Mouse (Mus musculus) testis, adult 2 months (tissue): ENCODE measurements around the gene Akip1. TPM values are rescaled to one million over a fixed set of nuclear protein-coding genes. Genes with fewer than 3 reads are reported as not detected.
A peak's percentile ranks its signal among the peaks of the same experiment; 100 is the strongest.

Experiments used
- H3K27ac ChIP-seq: fragments of 200-500 bp; 2 replicates; pipeline ENCODE4 v1.5.1; 2012; ENCODE audit warnings: low read depth, low read length; ENCODE audit not compliant: control insufficient read depth, insufficient read depth
- H3K27me3 ChIP-seq: fragments of 200-500 bp; 2 replicates; pipeline ENCODE4 v1.6.1; 2012; ENCODE audit warnings: mild to moderate bottlenecking, low read length, moderate library complexity; ENCODE audit not compliant: control insufficient read depth, insufficient read depth
- H3K36me3 ChIP-seq: fragments of 200-500 bp; 2 replicates; pipeline ENCODE4 v1.6.1; 2012; ENCODE audit warnings: mild to moderate bottlenecking, low read length; ENCODE audit not compliant: control insufficient read depth, insufficient read depth
- H3K4me1 ChIP-seq: fragments of 200-500 bp; 2 replicates; pipeline ENCODE4 v1.6.1; 2012; ENCODE audit warnings: low read length; ENCODE audit not compliant: control insufficient read depth, insufficient read depth
- H3K4me3 ChIP-seq: fragments of 200-500 bp; 2 replicates; pipeline ENCODE4 v1.5.1; 2012; ENCODE audit warnings: low read depth, mild to moderate bottlenecking, low read length, moderate library complexity, mixed read lengths; ENCODE audit not compliant: control insufficient read depth
- CTCF ChIP-seq: fragments of 200-500 bp; IDR thresholded peaks from 2 replicates; pipeline ENCODE4 v1.5.1; 2012; ENCODE audit warnings: low read depth, mild to moderate bottlenecking, inconsistent platforms, low read length, moderate library complexity; ENCODE audit not compliant: control insufficient read depth, insufficient read depth, insufficient replicate concordance
- POLR2A ChIP-seq: fragments of 200-500 bp; IDR thresholded peaks from 2 replicates; pipeline ENCODE4 v1.6.1; 2012; ENCODE audit warnings: low read depth, mild to moderate bottlenecking, inconsistent platforms, low read length, moderate library complexity; ENCODE audit not compliant: control insufficient read depth
- polyA plus RNA-seq: library from polyadenylated mRNA; depleted of rRNA; stranded (reverse); fragments of >200 nt; gene quantifications from 2 replicates; pipeline ENCODE4 v1.2.3, GENCODE M21; 2012; rRNA removed

Gene Akip1
- 34.3 and 37.8 TPM in 2 replicates for polyA plus RNA-seq

GRCm38 (mm10) chr7:109703190-109704015, at the start of gene Akip1, which contains the start of gene St5:
Gene Akip1 (plus strand): TSS chr7:109703690.
Gene St5 (minus strand): TSS chr7:109703605.
- H3K4me1 ChIP-seq: peaks cover 11% of the 10 kb centered on the region
- peak within 1 kb of the TSS; percentile 93 for H3K27ac ChIP-seq
- peaks cover 1% of the 10 kb centered on the region; the same call in 1 of the 2 replicates for H3K36me3 ChIP-seq
- no peak for TF ChIP-seq CTCF
- peak; percentile 83 for TF ChIP-seq POLR2A
- H3K4me3 ChIP-seq: peak within 1 kb of the TSS; percentile 98
- no peaks in the 10 kb centered on the region for H3K27me3 ChIP-seq

GRCm38 (mm10) chr7:109654871-109655270, 48.6 kb upstream of the Akip1 start:
- no peak for TF ChIP-seq POLR2A
- TF ChIP-seq CTCF: no peak

DNA sequence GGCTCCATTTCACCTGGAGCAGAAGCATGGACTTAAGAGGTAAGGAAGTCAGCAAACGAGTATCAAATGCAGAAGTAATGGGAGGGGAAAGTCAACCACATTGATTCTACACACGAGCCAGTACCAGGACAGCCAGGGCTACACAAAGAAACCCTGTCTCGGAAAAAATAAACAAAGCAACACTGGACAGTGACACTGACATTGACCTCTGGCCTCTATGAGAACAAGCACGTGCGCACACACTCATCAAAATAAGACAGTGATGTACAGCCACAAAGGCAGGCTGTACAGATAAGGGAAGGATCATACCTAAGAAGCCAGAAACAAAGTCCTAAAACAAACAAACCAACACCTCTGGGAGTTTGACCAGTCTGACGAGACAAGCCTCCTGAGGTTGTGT, 45.6 kb upstream of the Akip1 start:
- TF ChIP-seq CTCF: no peak
- Histone ChIP-seq H3K36me3 (no peaks in the 10 kb centered on the region), H3K27me3 (no peaks in the 10 kb centered on the region), H3K27ac (no peak overlapping the region), H3K4me1 (no peaks in the 10 kb centered on the region), H3K4me3 (no peak overlapping the region)

More at GRCm38 (mm10) chr7:109654871-109655270, 48.6 kb upstream of the Akip1 start:
- H3K27me3 ChIP-seq: no peaks in the 10 kb centered on the region
- H3K4me3 ChIP-seq: no peak overlapping the region
- no peak overlapping the region for H3K27ac ChIP-seq
- no peaks in the 10 kb centered on the region for H3K36me3 ChIP-seq
- H3K4me1 ChIP-seq: no peaks in the 10 kb centered on the region

DNA sequence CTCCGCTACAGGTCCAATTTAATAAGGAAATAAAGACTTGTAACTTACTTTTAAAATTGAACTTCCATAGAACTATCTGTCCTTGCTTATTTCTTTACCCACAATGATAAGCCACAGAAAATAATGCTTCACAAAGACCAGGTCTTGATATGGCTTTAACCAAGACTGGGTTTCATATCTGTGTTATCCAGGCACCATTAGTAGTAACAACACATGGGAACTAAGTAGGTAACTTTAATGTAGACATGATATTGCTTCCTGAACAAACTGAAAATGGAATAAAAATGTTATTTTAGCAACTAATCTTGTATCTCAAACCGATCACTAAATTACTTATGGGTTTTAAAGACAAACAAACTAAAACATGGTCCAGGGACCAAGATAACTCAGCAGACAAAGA, 44.2 kb upstream of the Akip1 start:
- no peaks in the 10 kb centered on the region for H3K27me3 ChIP-seq
- H3K27ac ChIP-seq: no peak overlapping the region
- H3K4me1 ChIP-seq: no peaks in the 10 kb centered on the region
- no peak for TF ChIP-seq POLR2A
- no peak for TF ChIP-seq CTCF
- no peak overlapping the region for H3K4me3 ChIP-seq
- no peaks in the 10 kb centered on the region for H3K36me3 ChIP-seq

DNA sequence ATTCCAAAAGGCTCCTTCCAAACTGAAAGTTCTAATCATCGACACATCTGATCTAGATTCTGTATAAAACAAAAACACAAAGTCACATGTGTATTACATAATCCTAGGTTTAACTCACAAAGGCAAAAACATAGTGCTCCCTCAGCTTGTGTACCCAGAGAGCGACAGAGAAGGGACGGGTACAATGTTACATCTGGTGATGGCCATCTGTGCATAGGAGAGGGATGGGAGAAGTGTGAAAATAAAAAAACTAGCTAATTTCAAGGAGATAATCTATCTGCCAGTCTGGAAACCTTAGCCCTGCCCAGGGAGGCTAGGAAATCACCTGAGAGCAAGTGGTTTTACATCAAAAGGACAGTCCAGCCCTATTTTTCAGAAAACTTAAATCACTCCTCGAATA, 40.9 kb upstream of the Akip1 start:
- no peaks in the 10 kb centered on the region for H3K4me1 ChIP-seq
- no peak overlapping the region for H3K4me3 ChIP-seq
- H3K36me3 ChIP-seq: no peaks in the 10 kb centered on the region
- H3K27me3 ChIP-seq: no peaks in the 10 kb centered on the region
- H3K27ac ChIP-seq: no peak overlapping the region
- TF ChIP-seq CTCF: no peak
- no peak for TF ChIP-seq POLR2A

DNA sequence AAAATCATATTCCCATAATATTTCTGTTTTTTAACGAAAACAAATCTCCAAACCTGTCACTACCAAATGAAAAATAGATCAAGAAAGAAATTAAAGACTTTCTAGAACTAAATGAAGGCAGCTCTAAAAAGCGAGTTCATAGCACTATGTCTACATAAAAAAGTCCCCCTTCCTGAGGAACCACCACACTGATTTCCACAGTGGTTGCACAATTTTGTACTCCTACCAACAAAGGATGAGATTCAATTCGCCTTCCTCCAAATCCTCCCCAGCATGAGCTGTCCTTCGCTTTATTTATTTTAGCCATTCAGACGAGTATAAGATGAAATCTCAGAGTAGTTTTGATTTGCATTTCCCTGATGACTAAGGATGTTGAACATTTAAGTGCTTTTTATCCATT, 36.8 kb upstream of the Akip1 start:
- no peaks in the 10 kb centered on the region for H3K36me3 ChIP-seq
- TF ChIP-seq CTCF (no peak), POLR2A (no peak)
- H3K27me3 ChIP-seq: no peaks in the 10 kb centered on the region
- H3K4me1 ChIP-seq: peaks cover 3% of the 10 kb centered on the region
- no peak overlapping the region for H3K27ac ChIP-seq
- H3K4me3 ChIP-seq: no peak overlapping the region

DNA sequence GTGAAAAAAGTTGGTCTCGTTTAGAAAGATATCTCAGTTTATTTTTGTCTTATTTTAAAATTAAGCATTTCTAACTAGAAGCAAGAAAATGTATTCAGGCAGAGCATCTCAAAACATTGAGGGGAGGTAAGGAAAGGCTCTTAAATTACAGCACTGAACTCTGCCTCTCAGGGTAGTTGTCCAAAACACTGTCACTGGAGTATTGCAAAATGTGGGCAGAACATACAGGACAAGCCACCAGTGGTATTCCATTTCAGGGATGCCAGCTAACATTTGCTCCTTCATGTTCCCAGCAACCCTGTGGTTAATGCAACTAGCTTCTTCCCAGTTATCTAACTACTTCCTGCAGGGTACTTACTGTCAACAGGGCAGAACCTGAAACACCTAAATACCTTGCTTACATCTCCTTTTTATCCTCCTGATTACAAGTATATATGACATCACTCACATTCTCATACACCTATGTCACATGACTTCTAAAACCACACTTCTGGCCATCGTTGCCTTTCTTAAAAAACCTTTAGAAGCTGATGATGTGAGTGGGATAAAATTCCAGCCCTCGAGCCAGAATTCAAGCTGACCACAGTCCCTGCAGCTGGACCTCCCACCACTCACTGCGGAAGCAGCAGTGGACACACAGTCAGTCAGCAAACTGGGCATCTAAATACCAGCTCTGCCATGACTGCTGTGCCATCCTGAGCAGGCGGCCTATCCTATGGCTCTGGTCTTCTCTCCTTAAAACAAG, 33.9 kb upstream of the Akip1 start:
- Histone ChIP-seq H3K27me3 (no peaks in the 10 kb centered on the region), H3K4me1 (peaks cover 5% of the 10 kb centered on the region), H3K27ac (no peak overlapping the region), H3K36me3 (no peaks in the 10 kb centered on the region), H3K4me3 (no peak overlapping the region)
- TF ChIP-seq POLR2A: no peak
- no peak for TF ChIP-seq CTCF
